Mouse (Mus musculus) heart, embryonic 13.5 days (tissue): ENCODE measurements around the gene Cox7a2l. TPM values are rescaled to one million over a fixed set of nuclear protein-coding genes. Genes with fewer than 3 reads are reported as not detected.
A peak's percentile ranks its signal among the peaks of the same experiment; 100 is the strongest.

Experiments
- ATAC-seq: fragments of 200-750 bp; cut with Nextera tagmentation; 2 replicates; pipeline ENCODE4 v1.8.0; 2017; ENCODE audit warnings: moderate TSS enrichment; ENCODE audit not compliant: insufficient number of reproducible peaks, low FRiP score, low TSS enrichment; ENCODE audit errors: extremely low read depth
- H3K27ac ChIP-seq: fragments of 300-500 bp; sonication (generic); replicated peaks from 2 replicates; pipeline ENCODE4 v1.5.1; 2015; ENCODE audit warnings: moderate library complexity, mild to moderate bottlenecking, inconsistent platforms
- H3K27me3 ChIP-seq: fragments of 300-500 bp; sonication (generic); replicated peaks from 2 replicates; pipeline ENCODE4 v1.6.1; 2015; ENCODE audit warnings: mild to moderate bottlenecking, inconsistent platforms
- H3K36me3 ChIP-seq: fragments of 300-500 bp; sonication (generic); 2 replicates; pipeline ENCODE4 v1.6.1; 2015; ENCODE audit warnings: mild to moderate bottlenecking, inconsistent platforms
- H3K4me1 ChIP-seq: fragments of 300-500 bp; sonication (generic); 2 replicates; pipeline ENCODE4 v1.6.1; 2015; ENCODE audit warnings: inconsistent platforms
- H3K4me2 ChIP-seq: fragments of 300-500 bp; sonication (generic); 2 replicates; pipeline ENCODE4 v1.6.1; 2015; ENCODE audit warnings: inconsistent platforms, mild to moderate bottlenecking, moderate library complexity
- H3K4me3 ChIP-seq: fragments of 300-500 bp; sonication (generic); 2 replicates; pipeline ENCODE4 v1.5.1; 2015; ENCODE audit warnings: moderate library complexity, mild to moderate bottlenecking, inconsistent platforms
- H3K9ac ChIP-seq: fragments of 300-500 bp; sonication (generic); 2 replicates; pipeline ENCODE4 v1.6.1; 2015; ENCODE audit warnings: inconsistent platforms, mild to moderate bottlenecking, moderate library complexity
- H3K9me3 ChIP-seq: fragments of 300-500 bp; sonication (generic); 2 replicates; pipeline ENCODE4 v1.6.1; 2016; ENCODE audit warnings: inconsistent platforms
- WGBS: fragments of 180-500 bp; shearing (Covaris S2); methylation state at CpG from one replicate; pipeline ENCODE4 v1.1.7; 2015; ENCODE audit warnings: mixed read lengths; 5-methylcytosine and 5-hydroxymethylcytosine counted together
- polyA plus RNA-seq: library from polyadenylated mRNA; unstranded; fragments of >200 nt; fragmentation: Nextera tagmentation; extraction: Ambion mirVana; gene quantifications from 2 replicates; pipeline ENCODE4 v1.2.1, GENCODE M21; 2015

The Cox7a2l gene
- polyA plus RNA-seq, 1 experiment from 2014 or later = 181 TPM

- Histone ChIP-seq H3K36me3 (no peaks in the 10 kb centered on the region), H3K9ac (peak overlapping the region; percentile 69), H3K4me2 (peak overlapping the region; percentile 72), H3K27me3 (peaks cover 59% of the 10 kb centered on the region), H3K4me3 (peak overlapping the region; percentile 55), H3K27ac (no peak overlapping the region), H3K9me3 (no peaks in the 10 kb centered on the region), H3K4me1 (peaks cover 15% of the 10 kb centered on the region)
- ATAC-seq = no peak
- WGBS = 7% methylated on average over 35 of the region's 35 CpGs
These were observed 28.9 kb upstream of the Cox7a2l start for GRCm38 (mm10) chr17:83545756-83546742.

- 73% methylated on average over 6 of the region's 6 CpGs for WGBS
- ATAC-seq = no peak
These were observed 28.1 kb upstream of the Cox7a2l start for GRCm38 (mm10) chr17:83545259-83545658.

GRCm38 (mm10) chr17:83542424-83542823 lies 25.3 kb upstream of the Cox7a2l start:
- no peak overlapping the region for H3K4me2 ChIP-seq
- no peak overlapping the region for H3K27ac ChIP-seq
- H3K4me1 ChIP-seq = peaks cover 8% of the 10 kb centered on the region; the same call in 1 of the 2 replicates
- H3K27me3 ChIP-seq = peaks cover 54% of the 10 kb centered on the region
- no peak for ATAC-seq
- WGBS = 86% methylated on average over 2 of the region's 2 CpGs
- no peaks in the 10 kb centered on the region for H3K9me3 ChIP-seq
- no peaks in the 10 kb centered on the region for H3K36me3 ChIP-seq
- no peak overlapping the region for H3K4me3 ChIP-seq
- H3K9ac ChIP-seq = no peak overlapping the region

More at GRCm38 (mm10) chr17:83545259-83545658, 28.1 kb upstream of the Cox7a2l start:
- peaks cover 15% of the 10 kb centered on the region for H3K4me1 ChIP-seq
- no peaks in the 10 kb centered on the region for H3K9me3 ChIP-seq
- H3K4me2 ChIP-seq = peak overlapping the region; percentile 72
- no peaks in the 10 kb centered on the region for H3K36me3 ChIP-seq
- peak overlapping the region; percentile 55 for H3K4me3 ChIP-seq
- peak overlapping the region; percentile 69 for H3K9ac ChIP-seq
- no peak overlapping the region for H3K27ac ChIP-seq
- H3K27me3 ChIP-seq = peaks cover 66% of the 10 kb centered on the region

GRCm38 (mm10) chr17:83539262-83540037 lies 22.3 kb upstream of the Cox7a2l start:
- Histone ChIP-seq H3K9ac (no peak overlapping the region), H3K27ac (no peak overlapping the region), H3K4me2 (no peak overlapping the region), H3K36me3 (no peaks in the 10 kb centered on the region), H3K4me1 (no peaks in the 10 kb centered on the region), H3K9me3 (0 out of 2 replicates have a peak, but pooled peaks cover 1% of the 10 kb centered on the region), H3K27me3 (peaks cover 29% of the 10 kb centered on the region), H3K4me3 (no peak overlapping the region)
- no peak for ATAC-seq
- WGBS = 59% methylated on average over 12 of the region's 12 CpGs

- Histone ChIP-seq H3K4me1 (no peaks in the 10 kb centered on the region), H3K9ac (no peak overlapping the region), H3K27me3 (peaks cover 25% of the 10 kb centered on the region), H3K4me2 (no peak overlapping the region), H3K9me3 (0 out of 2 replicates have a peak, but pooled peaks cover 7% of the 10 kb centered on the region), H3K4me3 (no peak overlapping the region), H3K36me3 (no peaks in the 10 kb centered on the region), H3K27ac (no peak overlapping the region)
- 74% methylated on average over 1 of the region's 1 CpGs for WGBS
- no peak for ATAC-seq
These were observed 21.6 kb upstream of the Cox7a2l start for GRCm38 (mm10) chr17:83538694-83539093.

- H3K27me3 ChIP-seq = peaks cover 19% of the 10 kb centered on the region
- 0 out of 2 replicates have a peak, but pooled peaks cover 7% of the 10 kb centered on the region for H3K9me3 ChIP-seq
- 73% methylated on average over 9 of the region's 9 CpGs for WGBS
- no peak for ATAC-seq
- no peak overlapping the region for H3K4me3 ChIP-seq
- no peaks in the 10 kb centered on the region for H3K36me3 ChIP-seq
- H3K4me1 ChIP-seq = no peaks in the 10 kb centered on the region
- H3K27ac ChIP-seq = no peak overlapping the region
- no peak overlapping the region for H3K4me2 ChIP-seq
- H3K9ac ChIP-seq = no peak overlapping the region
These were observed 21.0 kb upstream of the Cox7a2l start for GRCm38 (mm10) chr17:83538141-83538540.

- Histone ChIP-seq H3K9ac (no peak overlapping the region), H3K27ac (no peak overlapping the region), H3K9me3 (0 out of 2 replicates have a peak, but pooled peaks cover 7% of the 10 kb centered on the region), H3K36me3 (no peaks in the 10 kb centered on the region), H3K4me3 (no peak overlapping the region), H3K4me1 (peaks cover 8% of the 10 kb centered on the region), H3K27me3 (0 out of 2 replicates have a peak, but pooled peaks cover 6% of the 10 kb centered on the region), H3K4me2 (no peak overlapping the region)
- no peak for ATAC-seq
- 72% methylated on average over 9 of the region's 9 CpGs for WGBS
These were observed 16.0 kb upstream of the Cox7a2l start for GRCm38 (mm10) chr17:83533150-83533549.

GRCm38 (mm10) chr17:83527651-83528381 lies 10.7 kb upstream of the Cox7a2l start:
- Histone ChIP-seq H3K4me2 (peak overlapping the region; percentile 73), H3K36me3 (no peaks in the 10 kb centered on the region), H3K4me3 (peak overlapping the region; percentile 44), H3K27ac (peak overlapping the region; percentile 89), H3K9ac (peak overlapping the region; percentile 73), H3K4me1 (peaks cover 39% of the 10 kb centered on the region), H3K9me3 (no peaks in the 10 kb centered on the region), H3K27me3 (no peaks in the 10 kb centered on the region)
- peak; percentile 70; the same call in 1 of the 2 replicates for ATAC-seq
- WGBS = 8% methylated on average over 17 of the region's 17 CpGs

- Histone ChIP-seq H3K27me3 (no peaks in the 10 kb centered on the region), H3K4me1 (peaks cover 39% of the 10 kb centered on the region), H3K9me3 (no peaks in the 10 kb centered on the region), H3K9ac (peak overlapping the region; percentile 73; the same call in 1 of the 2 replicates), H3K4me2 (peak overlapping the region; percentile 73), H3K27ac (peak overlapping the region; percentile 89), H3K36me3 (no peaks in the 10 kb centered on the region), H3K4me3 (peak overlapping the region; percentile 44)
- 29% methylated on average over 13 of the region's 13 CpGs for WGBS
- ATAC-seq = peak; percentile 77
These were observed 9.7 kb upstream of the Cox7a2l start for GRCm38 (mm10) chr17:83526624-83527532.

GRCm38 (mm10) chr17:83526091-83526561 lies 9.0 kb upstream of the Cox7a2l start:
- H3K9me3 ChIP-seq = no peaks in the 10 kb centered on the region
- WGBS = 20% methylated on average over 5 of the region's 5 CpGs
- H3K4me3 ChIP-seq = no peak overlapping the region
- H3K27me3 ChIP-seq = no peaks in the 10 kb centered on the region
- peak overlapping the region; percentile 89 for H3K27ac ChIP-seq
- H3K9ac ChIP-seq = peak overlapping the region; percentile 54
- H3K4me1 ChIP-seq = peaks cover 39% of the 10 kb centered on the region
- no peak for ATAC-seq
- H3K4me2 ChIP-seq = peak overlapping the region; percentile 49
- H3K36me3 ChIP-seq = no peaks in the 10 kb centered on the region
